Mouse (Mus musculus): ENCODE measurements around the gene Mark1.

Gene Mark1

GRCm38 (mm10) chr1:184891998-184892397 is 107.4 kb downstream of the Mark1 start:
- in situ Hi-C loops (cut with MboI, MseI) = no loop called here

GRCm38 (mm10) chr1:184889454-184889853 is 109.9 kb downstream of the Mark1 start:
- in situ Hi-C loops (cut with MboI, MseI) = no loop called here

- in situ Hi-C loops (cut with MboI, MseI) = no loop called here
Measured at GRCm38 (mm10) chr1:184886160-184886559, 113.2 kb downstream of the Mark1 start.

- in situ Hi-C loops (cut with MboI, MseI) = no loop called here
Measured at GRCm38 (mm10) chr1:184882281-184883268, 116.8 kb downstream of the Mark1 start, which contains the start of gene C130074G19Rik. Gene C130074G19Rik, minus strand, starts transcription at chr1:184883218.

- in situ Hi-C loops (cut with MboI, MseI) = no loop called here
Measured at GRCm38 (mm10) chr1:184881861-184882260, 117.5 kb downstream of the Mark1 start.

GRCm38 (mm10) chr1:184881211-184881610 is 118.2 kb downstream of the Mark1 start:
- in situ Hi-C loops (cut with MboI, MseI) = no loop called here

- in situ Hi-C loops (cut with MboI, MseI) = no loop called here
Measured at GRCm38 (mm10) chr1:184878860-184879259, 120.5 kb downstream of the Mark1 start.

GRCm38 (mm10) chr1:184877306-184877705 is 122.1 kb downstream of the Mark1 start:
- in situ Hi-C loops (cut with MboI, MseI) = no loop called here

- in situ Hi-C loops (cut with MboI, MseI) = no loop called here
Measured at GRCm38 (mm10) chr1:184873910-184874309, 125.5 kb downstream of the Mark1 start.

- in situ Hi-C loops (cut with MboI, MseI) = no loop called here
Measured at GRCm38 (mm10) chr1:184872069-184872819, 127.1 kb downstream of the Mark1 start.

GRCm38 (mm10) chr1:184871506-184871905 is 127.9 kb downstream of the Mark1 start:
- in situ Hi-C loops (cut with MboI, MseI) = no loop called here

GRCm38 (mm10) chr1:184870646-184871385 is 128.6 kb downstream of the Mark1 start:
- in situ Hi-C loops (cut with MboI, MseI) = no loop called here

- in situ Hi-C loops (cut with MboI, MseI) = no loop called here
Measured at GRCm38 (mm10) chr1:184869939-184870565, 129.3 kb downstream of the Mark1 start.

- in situ Hi-C loops (cut with MboI, MseI) = no loop called here
Measured at GRCm38 (mm10) chr1:184867640-184868120, 131.7 kb downstream of the Mark1 start.

GRCm38 (mm10) chr1:184864381-184864801 is 135.0 kb downstream of the Mark1 start:
- in situ Hi-C loops (cut with MboI, MseI) = no loop called here

- in situ Hi-C loops (cut with MboI, MseI) = no loop called here
Measured at GRCm38 (mm10) chr1:184862636-184863035, 136.7 kb downstream of the Mark1 start.

GRCm38 (mm10) chr1:184861551-184861950 is 137.8 kb downstream of the Mark1 start:
- in situ Hi-C loops (cut with MboI, MseI) = no loop called here

GRCm38 (mm10) chr1:184860276-184860675 is 139.1 kb downstream of the Mark1 start:
- in situ Hi-C loops (cut with MboI, MseI) = no loop called here

GRCm38 (mm10) chr1:184858253-184858652 is 141.1 kb downstream of the Mark1 start:
- in situ Hi-C loops (cut with MboI, MseI) = no loop called here

GRCm38 (mm10) chr1:184857216-184857615 is 142.2 kb downstream of the Mark1 start:
- in situ Hi-C loops (cut with MboI, MseI) = no loop called here

- in situ Hi-C loops (cut with MboI, MseI) = loop anchor here (5.0 kb wide), 1 partner anchor 338 kb away; no protein-coding TSS in a partner anchor
Measured at GRCm38 (mm10) chr1:184853922-184854321, 145.4 kb downstream of the Mark1 start.
